Mouse (Mus musculus) adrenal gland, adult (tissue): Measurements from ENCODE around the gene Rad23b.
A peak's percentile ranks its signal among the peaks of the same experiment; 100 is the strongest.
"Not testable (repeated sequence)": the region's sequence is repeated elsewhere in the genome, so short reads cannot be mapped to it uniquely, and the experiment has no call there.

Experiments
- DNase-seq, 2 experiments: peaks; one replicate each; pipeline ENCODE4 v3.0.0; 2022 to 2023; ENCODE audit warnings: low spot score in 1 of 2; ENCODE audit not compliant: inconsistent age in 2 of 2

Rad23b gene

DNA sequence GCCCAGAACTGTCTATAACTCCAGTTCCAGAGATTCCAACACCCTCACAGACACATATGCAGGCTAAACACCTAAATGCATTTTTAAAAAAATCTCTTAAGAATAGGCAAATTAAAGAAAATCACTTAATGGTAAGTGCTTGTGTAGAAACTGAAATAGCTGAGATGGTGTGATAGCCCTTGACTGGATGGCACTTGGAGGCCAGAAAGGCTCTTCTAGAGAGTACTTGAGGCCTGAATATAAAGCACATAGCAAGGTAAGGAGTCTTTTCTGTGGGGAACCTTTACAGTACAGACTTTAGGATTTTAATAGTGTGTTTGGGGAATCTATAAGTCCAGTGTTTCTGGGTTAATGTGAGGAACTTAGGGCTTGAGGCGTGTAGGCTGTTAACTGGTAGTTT is 4.2 kb downstream of the Rad23b start:
- no peak for DNase-seq

DNA sequence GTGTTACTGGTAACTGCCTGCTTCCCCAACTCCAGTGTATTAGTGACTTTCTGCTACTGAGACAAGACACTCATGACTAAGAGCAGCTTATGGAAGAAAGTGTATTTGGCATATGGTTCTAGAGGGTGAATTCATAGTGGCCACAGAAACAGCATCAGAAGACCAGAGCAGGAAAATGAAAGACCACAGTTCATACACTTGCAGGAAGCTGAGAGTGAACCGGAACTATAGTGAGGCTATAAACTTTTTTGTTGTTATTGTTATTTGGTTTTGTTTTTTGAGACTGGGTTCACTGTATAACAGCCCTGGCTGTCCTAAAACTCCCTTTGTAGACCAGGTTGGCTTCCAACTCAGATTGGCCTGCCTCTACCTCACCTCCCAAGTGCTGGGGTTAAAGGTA is 6.0 kb downstream of the Rad23b start:
- DNase-seq, result no peak

DNA sequence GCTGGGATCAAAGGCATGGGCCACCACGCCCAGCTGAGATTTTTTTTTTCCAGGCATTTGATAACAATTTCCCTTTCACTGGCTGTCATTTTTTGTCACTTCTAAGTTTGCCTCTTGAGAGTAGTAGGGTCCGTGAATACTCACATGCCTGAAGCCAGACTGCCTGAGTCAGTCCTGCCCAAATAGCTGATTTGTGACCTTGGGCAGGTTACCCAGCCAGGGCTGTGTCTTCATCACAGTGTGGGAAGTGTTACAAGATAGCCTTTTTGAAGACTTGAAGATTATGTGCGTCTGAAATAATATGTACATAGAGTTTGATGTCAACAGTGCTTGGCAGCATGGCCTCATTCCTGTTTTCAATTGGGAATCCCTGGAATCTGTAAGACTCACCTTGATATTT is 6.9 kb downstream of the Rad23b start:
- peak; percentile 41 to 74 for DNase-seq

DNA sequence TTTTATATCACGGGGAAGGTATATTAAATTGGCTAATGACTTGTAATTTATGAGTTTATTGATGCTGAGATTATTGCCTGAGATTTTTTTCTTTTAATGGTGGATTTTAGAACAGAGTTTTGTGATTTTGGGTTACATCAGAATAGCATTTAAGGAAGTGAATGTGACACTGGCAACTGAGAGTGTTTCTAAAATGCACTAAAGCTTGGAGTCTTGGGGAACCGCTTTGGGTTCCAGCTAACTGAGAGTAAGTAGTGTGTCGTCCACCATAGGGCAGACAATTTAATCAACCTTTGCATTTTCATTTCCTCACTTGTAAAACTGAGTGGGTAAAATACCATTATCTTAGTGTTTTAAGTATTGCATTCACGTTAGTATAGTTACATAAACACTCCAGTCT is 14.0 kb downstream of the Rad23b start:
- no peak for DNase-seq

DNA sequence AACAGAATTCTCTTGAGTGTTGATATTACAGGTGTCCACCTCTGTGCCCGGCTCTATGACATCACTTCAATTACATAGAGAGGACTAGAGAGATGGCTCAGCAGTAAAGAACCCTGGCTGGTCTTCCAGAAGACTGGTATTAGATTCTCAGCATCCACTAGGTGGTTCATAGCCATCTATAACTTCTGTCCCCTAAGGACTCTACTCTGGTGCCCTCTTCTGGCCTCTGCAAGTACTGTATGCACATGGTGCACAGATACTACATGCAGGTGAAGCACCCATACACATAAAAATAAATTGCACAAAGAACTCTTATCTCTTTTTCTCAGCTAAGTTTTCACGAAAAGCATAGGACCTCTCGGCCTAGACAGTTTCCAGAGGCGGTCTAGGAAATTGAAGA is 14.5 kb downstream of the Rad23b start:
- peak in 1 of 2 experiments; percentile 65 for DNase-seq

DNA sequence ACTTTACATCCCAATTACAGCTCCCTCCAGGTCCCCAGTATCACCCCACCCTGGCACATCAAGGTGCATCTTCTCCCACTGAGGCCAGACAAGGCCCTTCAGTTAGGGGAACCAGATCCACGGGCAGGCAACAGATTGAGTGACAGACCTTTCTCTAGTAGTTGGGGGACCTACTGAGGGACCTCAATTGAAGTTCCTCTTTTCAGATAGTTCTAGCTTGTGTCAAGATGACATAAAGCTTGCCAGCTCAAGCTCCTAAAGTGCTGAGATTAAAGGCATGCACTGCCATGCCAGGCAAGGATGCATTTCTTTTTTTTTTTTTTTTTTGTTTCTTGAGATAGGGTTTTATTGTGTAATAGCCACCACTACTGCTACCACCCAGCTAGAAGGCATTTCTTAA is 16.2 kb downstream of the Rad23b start:
- DNase-seq, result no peak

DNA sequence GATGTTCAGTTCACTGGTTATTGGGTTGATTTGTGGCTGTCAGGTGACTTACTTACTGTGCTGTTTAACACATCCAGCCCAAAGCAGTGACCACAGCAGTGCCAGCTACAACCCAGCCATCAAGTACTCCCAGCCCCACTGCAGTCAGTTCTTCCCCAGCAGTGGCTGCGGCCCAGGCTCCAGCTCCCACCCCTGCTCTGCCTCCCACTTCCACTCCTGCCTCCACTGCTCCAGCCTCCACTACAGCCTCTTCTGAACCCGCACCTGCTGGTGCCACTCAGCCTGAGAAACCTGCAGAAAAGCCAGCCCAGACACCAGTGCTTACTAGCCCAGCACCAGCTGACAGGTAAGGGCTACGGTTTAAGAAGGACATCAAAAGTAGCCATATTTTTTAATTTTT is 20.3 kb downstream of the Rad23b start:
- peak in 1 of 2 experiments; percentile 21 for DNase-seq

DNA sequence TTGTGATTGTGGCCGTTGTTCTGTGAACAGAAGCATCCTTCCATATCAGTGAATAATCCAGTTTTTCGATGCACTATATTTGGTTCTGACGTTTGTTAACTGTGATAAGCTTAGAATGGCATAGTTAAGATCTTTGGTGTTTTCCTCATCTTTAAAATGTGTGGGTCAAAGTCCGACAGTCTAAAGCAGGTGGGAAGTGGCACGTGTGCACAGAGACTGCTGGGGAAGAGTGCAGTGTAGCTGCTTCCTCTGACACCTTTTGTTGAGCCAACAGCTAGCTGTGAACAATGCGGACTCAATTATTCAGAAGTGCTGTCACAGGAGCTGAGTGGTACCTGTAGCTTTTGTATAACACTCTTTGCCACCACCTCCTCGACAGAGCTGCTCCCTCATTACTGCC is 21.5 kb downstream of the Rad23b start:
- peak in 1 of 2 experiments; percentile 21 for DNase-seq

DNA sequence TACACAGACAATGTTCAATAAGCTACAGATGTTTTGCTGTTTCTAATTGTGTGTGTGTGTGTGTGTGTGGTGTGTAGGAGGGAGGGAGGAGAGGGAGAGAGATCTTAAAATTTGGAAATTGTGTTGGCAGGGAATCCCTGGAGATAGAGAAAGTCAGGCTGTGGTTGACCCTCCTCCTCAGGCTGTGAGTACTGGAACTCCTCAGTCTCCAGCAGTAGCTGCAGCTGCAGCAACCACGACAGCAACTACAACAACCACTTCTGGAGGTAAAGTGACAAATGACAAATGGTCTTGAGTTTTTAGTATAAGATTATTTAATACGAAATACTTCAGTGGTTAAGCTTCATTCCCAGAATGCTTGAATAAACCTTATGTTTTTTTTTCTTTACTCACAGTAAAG is 32.5 kb downstream of the Rad23b start:
- no peak for DNase-seq

DNA sequence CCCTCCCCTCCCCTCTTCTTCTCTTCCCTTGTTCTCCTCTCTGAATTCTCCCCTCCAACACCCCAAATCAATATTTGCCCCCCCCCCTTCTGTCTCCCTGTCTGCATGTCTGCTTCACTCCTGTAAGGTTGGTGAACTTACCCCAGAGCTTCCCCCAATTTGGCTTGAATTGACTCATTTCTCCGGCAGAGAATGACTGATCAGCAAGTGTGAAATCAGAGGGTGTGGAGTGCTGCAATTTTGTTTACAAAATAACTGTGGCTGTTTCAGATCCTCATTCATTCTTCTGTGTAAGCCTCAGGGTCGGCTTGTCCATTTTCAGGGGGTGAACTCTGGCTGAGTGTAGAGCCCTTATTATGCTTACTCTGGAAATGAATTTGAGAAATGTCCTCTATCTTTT is 36.9 kb downstream of the Rad23b start:
- DNase-seq, result no peak

DNA sequence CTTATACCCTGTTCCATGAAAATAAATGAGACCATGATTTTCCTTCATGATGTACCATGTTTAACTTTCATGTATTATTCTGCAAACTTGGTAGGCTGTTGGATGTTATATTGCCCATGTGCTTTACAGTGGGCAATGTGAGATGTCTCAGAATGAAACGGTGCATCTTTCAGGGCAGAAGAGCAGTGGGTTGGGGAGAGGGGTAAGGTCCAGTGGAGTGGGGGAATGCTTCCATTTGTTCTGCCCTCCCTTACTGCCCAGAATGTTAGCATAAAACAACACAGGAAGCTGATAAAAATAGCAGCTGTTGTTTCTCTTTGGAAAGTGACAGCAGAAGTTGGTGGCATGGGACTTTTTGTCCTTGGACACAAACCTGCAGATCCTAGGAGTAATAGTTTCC is 41.6 kb downstream of the Rad23b start:
- peak in 1 of 2 experiments; percentile 36 for DNase-seq

DNA sequence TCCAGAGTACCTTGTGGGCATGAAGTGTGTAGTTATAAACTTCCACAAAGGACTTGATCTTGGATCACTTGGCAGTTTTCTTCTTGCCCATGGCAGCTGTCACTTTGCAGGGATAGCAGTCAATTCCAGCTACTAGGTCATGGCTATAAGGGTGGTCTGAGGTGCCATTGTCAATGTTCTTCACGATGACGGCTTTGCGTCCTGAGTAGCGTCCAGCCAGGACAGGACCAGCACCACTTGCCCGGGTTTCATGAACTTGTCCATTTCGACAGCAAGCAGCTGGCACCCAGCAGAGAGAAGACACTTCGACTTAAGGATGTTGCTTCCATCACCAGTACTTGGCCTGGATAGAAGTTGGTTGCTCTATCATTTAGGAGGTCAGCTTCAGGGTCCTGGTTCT is 42.6 kb downstream of the Rad23b start:
- peak in 1 of 2 experiments; percentile 32 for DNase-seq

DNA sequence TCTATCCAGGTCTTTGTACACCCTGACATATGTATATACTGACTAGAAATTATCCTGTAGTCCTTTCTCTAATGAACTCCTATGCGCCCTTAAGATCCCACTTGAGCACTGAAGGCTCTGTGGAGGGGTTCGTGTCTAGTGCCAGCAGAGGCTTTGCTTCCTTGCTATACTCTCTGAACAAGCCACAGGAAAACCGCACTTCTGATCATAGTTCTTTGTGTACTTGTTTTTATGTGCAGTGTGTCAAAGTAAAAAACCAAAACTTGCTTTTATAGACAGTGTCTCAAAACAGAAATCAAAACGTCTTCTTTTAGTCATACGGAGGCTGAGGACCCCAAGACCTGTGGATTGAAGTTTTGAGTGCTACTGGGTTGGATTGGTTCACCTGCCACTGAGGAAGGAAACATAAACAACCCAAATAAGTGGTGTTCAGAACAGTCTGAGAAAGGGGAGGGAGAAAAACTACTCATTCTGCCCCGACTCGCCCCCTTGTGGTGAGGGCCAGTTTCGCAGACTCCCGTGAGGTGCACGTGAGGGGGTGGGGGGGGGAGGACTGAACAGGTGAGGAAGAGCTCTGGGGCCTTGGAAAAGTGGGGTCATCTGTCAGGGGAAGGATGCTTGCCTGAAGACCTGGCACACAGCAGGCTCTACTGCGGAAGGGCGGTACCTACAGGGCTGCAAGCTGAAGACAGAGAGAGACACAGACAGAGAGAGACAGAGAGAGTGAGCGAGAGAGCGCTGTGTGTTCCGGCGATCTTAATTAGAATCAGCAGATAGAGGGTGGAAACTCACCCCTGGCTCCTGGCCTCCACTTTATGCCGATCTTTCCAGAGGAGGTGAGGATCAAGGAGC is 48.3 kb downstream of the Rad23b start:
- peak in 1 of 2 experiments; percentile 62 for DNase-seq

DNA sequence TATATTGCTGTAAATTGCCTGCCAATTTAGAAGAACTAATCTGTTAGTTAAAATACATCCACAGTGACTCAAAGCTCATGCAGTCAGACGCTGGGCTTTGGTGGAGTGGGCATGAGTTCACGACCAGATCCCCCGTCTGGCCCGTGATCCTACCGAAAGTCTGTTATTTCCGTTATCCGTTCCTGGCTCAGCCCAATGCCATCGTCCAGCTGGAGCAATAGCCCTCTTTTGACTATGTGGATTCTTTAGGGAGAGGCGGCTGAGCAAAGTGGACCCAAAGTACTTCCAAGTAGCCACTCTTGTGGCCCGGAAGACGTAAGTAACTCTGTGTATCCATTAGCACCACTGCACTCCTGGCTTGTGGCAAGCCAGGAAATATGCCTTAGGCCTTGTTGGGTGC is 49.1 kb downstream of the Rad23b start:
- no peak for DNase-seq

DNA sequence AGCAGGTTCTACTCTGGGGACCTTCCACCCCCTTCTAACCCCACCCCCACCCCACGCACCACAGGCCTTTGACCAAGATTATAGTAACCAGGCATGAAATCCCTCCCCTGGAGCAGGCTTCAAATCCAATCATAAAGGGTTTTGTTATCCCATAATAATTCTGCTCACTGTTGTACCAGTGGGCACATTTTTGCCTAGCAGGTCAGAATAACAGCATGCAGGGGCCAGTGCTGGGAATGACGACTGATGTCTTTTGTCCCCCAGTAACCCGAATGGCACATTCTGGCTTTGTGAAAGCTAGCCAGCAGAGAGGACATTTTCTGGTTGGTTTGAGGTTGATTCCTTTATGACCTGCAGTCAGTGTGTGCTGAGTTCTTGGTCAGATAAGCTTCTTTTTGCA is 55.5 kb downstream of the Rad23b start:
- no peak for DNase-seq

DNA sequence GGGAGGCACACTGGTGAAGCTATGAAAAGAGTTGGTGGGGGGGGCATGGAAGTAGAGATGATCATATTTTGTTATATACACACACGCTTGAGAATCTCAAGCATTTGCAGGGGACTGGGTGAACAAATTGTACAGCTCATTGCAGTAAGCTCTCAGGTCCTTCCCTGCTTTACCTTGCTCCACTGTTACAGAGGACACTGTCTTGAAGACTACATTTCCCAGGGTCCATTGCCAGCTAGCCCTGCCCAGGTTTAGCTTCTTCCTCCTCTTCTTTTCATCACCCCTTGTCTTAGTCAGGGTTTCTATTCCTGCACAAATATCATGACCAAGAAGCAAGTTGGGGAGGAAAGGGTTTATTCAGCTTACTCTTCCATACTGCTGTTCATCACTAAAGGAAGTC is 56.7 kb downstream of the Rad23b start:
- DNase-seq, result no peak

DNA sequence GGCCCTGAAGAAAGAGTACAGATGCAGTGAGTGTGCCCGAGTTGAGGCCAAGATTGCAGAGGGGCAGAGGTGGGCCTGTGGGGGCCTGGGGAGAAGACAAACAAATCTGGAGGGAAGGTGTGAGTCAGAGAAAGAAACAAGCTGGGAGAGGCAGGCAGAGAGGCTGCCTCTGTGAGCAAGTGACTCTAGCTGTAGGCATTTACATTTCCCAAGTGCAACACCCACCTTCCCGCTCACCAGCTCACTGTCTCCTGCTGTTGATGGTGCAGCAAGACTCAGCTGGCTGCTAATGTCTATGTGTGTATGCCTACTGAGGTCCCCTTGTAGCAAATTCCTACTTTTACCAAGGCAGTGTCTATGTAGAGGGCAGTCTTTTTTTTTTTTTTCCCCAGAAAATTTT is 58.2 kb downstream of the Rad23b start:
- DNase-seq, result no peak

DNA sequence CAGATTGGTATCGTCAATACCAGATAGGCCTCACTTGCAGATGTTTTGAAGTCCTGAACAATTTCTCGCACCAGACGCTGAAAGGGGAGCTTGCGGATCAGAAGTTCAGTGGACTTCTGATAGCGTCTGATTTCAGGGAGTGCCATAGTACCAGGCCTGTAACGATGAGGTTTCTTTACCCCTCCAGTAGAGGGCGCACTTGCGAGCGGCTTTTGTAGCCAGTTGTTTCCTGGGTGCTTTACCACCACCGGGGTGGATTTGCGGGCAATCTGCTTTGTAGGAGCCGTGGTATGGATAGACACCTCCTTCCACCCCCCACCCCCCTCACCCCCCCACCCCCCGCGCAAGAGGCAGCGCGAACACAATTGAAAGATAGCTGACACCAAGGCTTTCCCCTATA is 59.2 kb downstream of the Rad23b start:
- no peak for DNase-seq

DNA sequence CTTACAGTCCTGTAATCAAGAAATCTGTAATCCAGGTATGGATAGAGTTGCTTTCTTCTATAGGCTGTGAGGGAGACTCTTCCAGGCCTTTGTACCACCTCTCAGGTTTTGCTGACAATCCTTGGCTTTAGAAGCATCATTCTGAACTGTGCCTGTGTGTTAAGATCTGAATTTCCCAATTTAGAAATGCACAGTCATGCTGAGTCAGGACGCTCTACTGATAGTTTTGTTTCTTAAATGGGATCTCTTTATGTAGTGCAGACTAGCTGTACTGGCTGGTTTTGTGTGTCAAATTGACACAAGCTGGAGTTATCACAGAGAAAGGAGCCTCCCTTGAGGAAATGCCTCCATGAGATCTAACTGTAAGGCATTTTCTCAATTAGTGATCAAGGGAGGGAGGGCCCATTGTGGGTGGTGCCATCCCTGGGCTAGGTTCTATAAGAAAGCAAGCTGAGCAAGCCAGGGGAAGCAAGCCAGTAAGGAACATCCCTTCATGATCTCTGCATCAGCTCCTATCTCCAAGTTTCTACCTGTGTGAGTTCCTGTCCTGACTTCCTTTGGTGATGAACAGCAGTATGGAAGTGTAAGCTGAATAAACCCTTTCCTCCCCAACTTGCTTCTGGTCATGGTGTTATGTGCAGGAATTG is 59.9 kb downstream of the Rad23b start:
- not testable (repeated sequence) for DNase-seq

DNA sequence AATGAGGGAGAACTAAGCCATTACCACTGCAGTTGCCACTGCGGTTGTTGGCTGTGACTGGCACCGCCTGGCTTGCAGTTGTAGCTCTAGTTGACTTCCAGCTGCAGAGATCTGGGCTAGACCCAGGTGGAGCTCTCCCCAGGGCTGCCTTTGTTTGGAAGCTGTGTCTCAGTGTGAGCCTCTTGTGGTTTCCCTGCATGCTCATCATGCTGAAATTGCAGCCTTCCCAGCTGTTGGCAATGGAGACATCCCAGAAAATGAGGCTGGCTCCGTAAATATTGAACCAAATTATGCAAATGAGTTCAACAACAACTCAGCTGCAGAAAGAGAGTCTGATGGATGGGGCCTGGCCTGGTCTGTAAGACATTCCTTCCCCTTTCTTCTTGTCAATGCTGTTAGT is 66.0 kb downstream of the Rad23b start:
- no peak for DNase-seq

DNA sequence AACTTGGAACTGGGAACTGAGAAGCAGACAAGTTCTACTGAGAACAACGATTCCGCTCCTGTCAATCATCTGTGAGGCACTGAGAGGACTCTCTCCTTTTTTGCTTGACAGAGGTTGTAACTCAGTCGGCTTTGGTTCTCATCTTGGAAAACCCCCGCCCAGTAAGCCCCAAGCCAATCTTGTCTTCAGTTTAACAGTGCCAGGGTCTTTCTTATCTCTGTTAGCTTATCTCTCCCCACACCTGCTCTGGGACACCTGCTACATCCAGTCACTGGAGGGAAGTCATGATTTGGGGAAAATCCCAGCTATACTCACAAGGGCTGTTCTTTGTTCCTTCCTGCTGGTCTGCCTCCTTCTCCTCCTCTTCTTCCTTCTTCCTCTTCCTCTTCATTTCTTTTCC is 76.4 kb downstream of the Rad23b start:
- no peak for DNase-seq
